Comparison of ENCODE assay signal across 8 mouse cellular contexts in the genomic region with DNA sequence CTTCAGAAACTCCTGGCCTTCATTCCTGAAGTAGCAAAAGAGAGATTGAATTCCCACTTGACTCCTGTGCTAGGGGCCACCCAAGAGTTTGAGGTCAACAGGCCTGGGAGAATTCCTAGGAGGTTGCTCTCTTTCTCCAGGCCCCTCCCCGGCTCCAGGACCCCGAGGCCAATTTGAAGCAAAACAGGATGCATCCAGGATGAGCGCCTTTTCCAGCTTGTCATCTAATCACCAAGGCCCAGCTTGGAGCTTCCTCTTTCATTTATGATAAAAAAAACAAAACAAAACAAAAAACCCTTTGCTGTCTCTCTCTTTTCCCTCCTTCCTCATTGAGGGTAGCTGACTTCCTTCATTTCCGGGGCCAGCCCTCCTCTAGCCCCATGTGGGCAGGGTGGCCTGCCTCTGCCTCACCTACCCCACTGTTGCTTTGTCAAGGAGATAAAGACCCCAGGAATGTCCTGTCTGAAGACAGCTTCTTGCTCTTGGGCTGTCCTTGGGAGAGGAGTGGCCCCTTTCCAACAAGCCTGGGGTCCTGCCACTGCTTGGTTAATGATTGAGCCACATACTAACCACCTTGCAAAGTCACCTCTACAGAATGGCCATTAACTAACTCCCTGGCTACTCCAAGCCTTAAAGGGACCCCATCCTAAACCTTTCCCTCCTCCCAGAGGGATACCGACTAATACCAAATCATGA. TPM values are rescaled to one million over a fixed set of nuclear protein-coding genes. Genes with fewer than 3 reads are reported as not detected.
DNase-seq lines count a peak whose midpoint lies in the region; ATAC-seq and TF ChIP-seq lines count a peak whose summit lies in the region.

No protein-coding gene starts in this region.

- H3K27me3 ChIP-seq in embryonic facial prominence, embryonic 10.5 days (replicated peaks; ENCODE audit: low read depth, poor library complexity, severe bottlenecking) = peaks cover 99% of the 10 kb centered on the region
- no peaks in the 10 kb centered on the region for H3K27me3 ChIP-seq in intestine, postnatal 0 days (replicated peaks; ENCODE audit: control insufficient read depth, insufficient read depth, low read length)
- no peaks in the 10 kb centered on the region for H3K27me3 ChIP-seq in lung, postnatal 0 days (replicated peaks; ENCODE audit: insufficient read depth, low read length)
- H3K27me3 ChIP-seq in stomach, postnatal 0 days (ENCODE audit: control insufficient read depth, insufficient read depth, low read length) = no peaks in the 10 kb centered on the region

- TF ChIP-seq CTCF in intestine, postnatal 0 days (IDR thresholded peaks at IDR 0.05; ENCODE audit: low read depth) = no peak
- no peak for TF ChIP-seq CTCF in lung, postnatal 0 days (IDR thresholded peaks at IDR 0.05)
- TF ChIP-seq CTCF in stomach, postnatal 0 days (IDR thresholded peaks at IDR 0.05; ENCODE audit: low read depth) = no peak

- H3K9ac ChIP-seq in intestine, postnatal 0 days (ENCODE audit: low read depth, low read length) = no peak overlapping the region
- no peak overlapping the region for H3K9ac ChIP-seq in lung, postnatal 0 days (replicated peaks; ENCODE audit: low read depth)
- H3K9ac ChIP-seq in stomach, postnatal 0 days (ENCODE audit: low read length) = no peak overlapping the region

- peak overlapping the region; percentile 38; the same call in 1 of the 2 replicates for H3K4me2 ChIP-seq in intestine, postnatal 0 days (replicated peaks; ENCODE audit: low read depth)
- no peak overlapping the region for H3K4me2 ChIP-seq in lung, postnatal 0 days (replicated peaks; ENCODE audit: low read depth, low read length)
- no peak overlapping the region for H3K4me2 ChIP-seq in stomach, postnatal 0 days (replicated peaks; ENCODE audit: low read depth)

- no peak overlapping the region for H3K4me3 ChIP-seq in embryonic facial prominence, embryonic 10.5 days
- H3K4me3 ChIP-seq in intestine, postnatal 0 days (ENCODE audit: low read depth, low read length) = no peak overlapping the region
- H3K4me3 ChIP-seq in lung, postnatal 0 days (ENCODE audit: low read depth, low read length) = no peak overlapping the region
- H3K4me3 ChIP-seq in stomach, postnatal 0 days (ENCODE audit: low read depth, low read length) = no peak overlapping the region

- H3K9me3 ChIP-seq in embryonic facial prominence, embryonic 10.5 days = no peaks in the 10 kb centered on the region
- H3K9me3 ChIP-seq in intestine, postnatal 0 days (ENCODE audit: control insufficient read depth) = no peaks in the 10 kb centered on the region
- no peaks in the 10 kb centered on the region for H3K9me3 ChIP-seq in lung, postnatal 0 days (ENCODE audit: low read length)
- no peaks in the 10 kb centered on the region for H3K9me3 ChIP-seq in stomach, postnatal 0 days (ENCODE audit: control insufficient read depth, low read length)

- peak overlapping the region; percentile 30; the same call in 1 of the 2 replicates for H3K27ac ChIP-seq in embryonic facial prominence, embryonic 10.5 days (replicated peaks)
- H3K27ac ChIP-seq in intestine, postnatal 0 days (ENCODE audit: low read depth, low read length) = no peak overlapping the region
- H3K27ac ChIP-seq in lung, postnatal 0 days (ENCODE audit: low read length) = peak overlapping the region; percentile 57
- H3K27ac ChIP-seq in stomach, postnatal 0 days (replicated peaks) = no peak overlapping the region

- H3K4me1 ChIP-seq in embryonic facial prominence, embryonic 10.5 days = peaks cover 15% of the 10 kb centered on the region
- H3K4me1 ChIP-seq in intestine, postnatal 0 days (replicated peaks; ENCODE audit: control insufficient read depth, insufficient read depth, low read length) = no peaks in the 10 kb centered on the region
- H3K4me1 ChIP-seq in lung, postnatal 0 days (ENCODE audit: insufficient read depth, low read depth, low read length) = no peaks in the 10 kb centered on the region; the same call in 1 of the 2 replicates
- no peaks in the 10 kb centered on the region for H3K4me1 ChIP-seq in stomach, postnatal 0 days (replicated peaks; ENCODE audit: control insufficient read depth, insufficient read depth)

- 40% methylated on average over 5 of the region's 5 CpGs for whole genome bisulfite sequencing in embryonic facial prominence, embryonic 10.5 days
- 46% methylated on average over 5 of the region's 5 CpGs for WGBS in intestine, postnatal 0 days
- 30% methylated on average over 5 of the region's 5 CpGs for WGBS in lung, postnatal 0 days
- 56% methylated on average over 5 of the region's 5 CpGs for WGBS in stomach, postnatal 0 days

- ATAC-seq in intestine, postnatal 0 days = no peak
- ATAC-seq in lung, postnatal 0 days = no peak
- ATAC-seq in stomach, postnatal 0 days (ENCODE audit: low FRiP score, low TSS enrichment) = no peak

- H3K36me3 ChIP-seq in embryonic facial prominence, embryonic 10.5 days (replicated peaks) = no peaks in the 10 kb centered on the region
- H3K36me3 ChIP-seq in intestine, postnatal 0 days (ENCODE audit: control insufficient read depth, insufficient read depth) = no peaks in the 10 kb centered on the region
- no peaks in the 10 kb centered on the region for H3K36me3 ChIP-seq in lung, postnatal 0 days (ENCODE audit: insufficient read depth, low read length)
- no peaks in the 10 kb centered on the region for H3K36me3 ChIP-seq in stomach, postnatal 0 days (ENCODE audit: control insufficient read depth, insufficient read depth, low read length)

- peak; percentile 38 for TF ChIP-seq EP300 in lung, postnatal 0 days (IDR thresholded peaks at IDR 0.05)
- no peak for TF ChIP-seq EP300 in stomach, postnatal 0 days (optimal IDR thresholded peaks at IDR 0.05)

- peak; percentile 30 for DNase-seq in adrenal gland, adult 2 months
- DNase-seq in adrenal gland, postnatal 14 days = no peak
- no peak for DNase-seq in embryonic facial prominence, embryonic 10.5 days (ENCODE audit: low spot score)
- DNase-seq in lung, postnatal 0 days (ENCODE audit: low spot score) = peak; percentile 29
- DNase-seq in ovary, postnatal 36 days (ENCODE audit: low spot score) = no peak
- no peak for DNase-seq in stomach, postnatal 0 days (ENCODE audit: low spot score)
- no peak for DNase-seq in gastrocnemius, adult 8-10 months (ENCODE audit: low spot score in 2 of 2)

RNA-seq across cellular contexts. Expression of a gene that starts 43.5 kb away (rescaled TPM):
- total RNA-seq in adrenal gland, adult 2 months (2021) = 10 to 100 TPM; 35.7 to 42.7 TPM
- 74.1 and 74.4 TPM in 2 replicates for polyA plus RNA-seq in adrenal gland, adult 2 months (2012; rRNA removed)
- 31.1 and 32.3 TPM in 2 replicates for total RNA-seq in adrenal gland, postnatal 14 days (2021)
- 11.4 and 13.5 TPM in 2 replicates for polyA plus RNA-seq in embryonic facial prominence, embryonic 10.5 days (2016; fragmentation: Nextera tagmentation; extraction: Ambion mirVana)
- 3.6 TPM in 2 replicates for polyA plus RNA-seq in intestine, postnatal 0 days (2015; fragmentation: Nextera tagmentation; extraction: Ambion mirVana)
- polyA plus RNA-seq in lung, postnatal 0 days (2015; fragmentation: Nextera tagmentation; extraction: Ambion mirVana) = 14.8 and 18.7 TPM in 2 replicates
- polyA plus RNA-seq in stomach, postnatal 0 days (2015; fragmentation: Nextera tagmentation; extraction: Ambion mirVana) = 3.1 and 3.2 TPM in 2 replicates
- total RNA-seq in gastrocnemius, adult 8-10 months (2022) = 10 to 100 TPM in 2 of 4 experiments, 1 to 10 TPM in 2; 8.8 to 10.8 (median 10.3) TPM

Comparison
In these comparisons a context has a peak if more than half of its experiments do, and no peak if none do; other contexts are left out.
1. DNase-seq: peak in adrenal gland, adult 2 months (single experiment) and lung, postnatal 0 days (single experiment); none in adrenal gland, postnatal 14 days (single experiment), embryonic facial prominence, embryonic 10.5 days (single experiment), ovary, postnatal 36 days (single experiment), stomach, postnatal 0 days (single experiment) and gastrocnemius, adult 8-10 months (0 of 2).
2. H3K27ac ChIP-seq: peak in embryonic facial prominence, embryonic 10.5 days (single experiment) and lung, postnatal 0 days (single experiment); none in intestine, postnatal 0 days (single experiment) and stomach, postnatal 0 days (single experiment).